20 mouse cellular contexts compared by ENCODE assay signal in the genomic region with DNA sequence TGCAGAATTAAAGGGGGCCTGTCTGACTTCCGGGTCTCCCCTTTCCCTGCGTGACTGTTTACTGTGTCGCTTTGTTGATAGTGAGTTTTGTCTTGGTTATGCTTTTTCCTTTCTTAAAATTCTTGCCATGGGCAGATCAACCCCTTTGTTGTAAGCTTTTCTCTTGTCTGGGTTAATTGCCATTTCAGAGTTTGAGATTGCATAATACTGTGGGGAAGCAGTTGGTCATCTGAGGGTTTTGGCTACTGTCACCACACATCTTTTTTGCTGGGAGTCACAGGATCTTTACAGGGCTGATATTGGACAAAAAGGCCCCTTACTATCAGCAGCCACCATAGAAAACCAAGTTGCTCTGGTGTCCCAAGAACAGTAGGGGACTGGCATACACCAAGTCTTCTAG.
"Had no signal": no experiment of that assay in that cellular context is flagged by ENCODE, and none has a peak within 500 bp of the region (broad histone marks: within the 10 kb centered on the region; RNA-seq: fewer than 3 reads in every experiment).

No protein-coding gene starts in this region.

- H3K9me3 ChIP-seq: liver, embryonic 13.5 days; liver, embryonic 15.5 days; lung, embryonic 15.5 days; midbrain, embryonic 10.5 days; midbrain, embryonic 12.5 days; neural tube, embryonic 12.5 days had no signal

- H3K4me2 ChIP-seq: liver, embryonic 13.5 days; liver, embryonic 15.5 days; lung, embryonic 15.5 days; midbrain, embryonic 12.5 days; neural tube, embryonic 12.5 days had no signal

- DNase-seq: liver, embryonic 13.5 days; liver, postnatal 0 days; lung, adult 2 months; lung, postnatal 14 days; lung, postnatal 36 days; midbrain, embryonic 14.5 days; right cerebral cortex, adult 18-20 months; right cerebral cortex, postnatal 25 days; right cerebral cortex, postnatal 4 days; spleen, adult 18-20 months; thymus, adult 18-20 months; thymus, postnatal 14 days; thymus, postnatal 36 days had no signal

- H3K4me1 ChIP-seq: liver, embryonic 13.5 days; liver, embryonic 15.5 days; lung, embryonic 15.5 days; midbrain, embryonic 12.5 days; neural tube, embryonic 12.5 days had no signal

- H3K4me3 ChIP-seq: liver, embryonic 13.5 days; liver, embryonic 15.5 days; lung, embryonic 15.5 days; midbrain, embryonic 10.5 days; midbrain, embryonic 12.5 days; neural tube, embryonic 12.5 days had no signal

- ATAC-seq: liver, postnatal 0 days; lung, postnatal 0 days had no signal

- H3K27me3 ChIP-seq: liver, embryonic 13.5 days; liver, embryonic 15.5 days; lung, embryonic 15.5 days; midbrain, embryonic 12.5 days; neural tube, embryonic 12.5 days had no signal

- H3K9ac ChIP-seq: liver, embryonic 13.5 days; liver, embryonic 15.5 days; liver, postnatal 0 days; lung, embryonic 15.5 days; midbrain, embryonic 12.5 days; neural tube, embryonic 12.5 days had no signal

- H3K36me3 ChIP-seq: liver, embryonic 13.5 days; liver, embryonic 15.5 days; lung, embryonic 15.5 days; midbrain, embryonic 10.5 days; midbrain, embryonic 12.5 days; neural tube, embryonic 12.5 days had no signal

- H3K27ac ChIP-seq: liver, embryonic 13.5 days; liver, embryonic 15.5 days; lung, embryonic 15.5 days; macrophage; midbrain, embryonic 10.5 days; midbrain, embryonic 12.5 days; neural tube, embryonic 12.5 days had no signal
